Mouse (Mus musculus): ENCODE measurements around the gene Mat2a.

- no peak for TF ChIP-seq POLR2A (IDR thresholded peaks at IDR 0.05; ENCODE audit: borderline replicate concordance, control insufficient read depth, low read depth, low read length)
- no peak for TF ChIP-seq CTCF (IDR thresholded peaks at IDR 0.05; ENCODE audit: control insufficient read depth, insufficient read depth, low read length)
Observed at GRCm38 (mm10) chr6:72383142-72383820, 56.1 kb downstream of the Mat2a start.

Measured in bone marrow, adult 2 months (tissue).